Mouse (Mus musculus): ENCODE data around the gene Nup88. TPM values are rescaled to one million over a fixed set of nuclear protein-coding genes. Genes with fewer than 3 reads are reported as not detected.

The Nup88 gene
- polyA plus RNA-seq, 1 experiment, result 95.9 TPM

- DNase-seq (ENCODE audit: low read depth), result no peak
- TF ChIP-seq POLR2A (IDR thresholded peaks at IDR 0.05; ENCODE audit: borderline replicate concordance, extremely low read depth, insufficient read depth, insufficient read length, poor library complexity, severe bottlenecking) (no peak), CTCF (IDR thresholded peaks at IDR 0.05; ENCODE audit: borderline replicate concordance, extremely low read depth, insufficient read depth, insufficient read length) (no peak)
Observed at GRCm38 (mm10) chr11:70964222-70964907, 5.4 kb downstream of the Nup88 start.

- TF ChIP-seq POLR2A (IDR thresholded peaks at IDR 0.05; ENCODE audit: borderline replicate concordance, extremely low read depth, insufficient read depth, insufficient read length, poor library complexity, severe bottlenecking), result no peak
- no peak for TF ChIP-seq CTCF (IDR thresholded peaks at IDR 0.05; ENCODE audit: borderline replicate concordance, extremely low read depth, insufficient read depth, insufficient read length)
- no peak for DNase-seq (ENCODE audit: low read depth)
Observed at GRCm38 (mm10) chr11:70960786-70961554, 8.8 kb downstream of the Nup88 start.

- TF ChIP-seq POLR2A (IDR thresholded peaks at IDR 0.05; ENCODE audit: borderline replicate concordance, extremely low read depth, insufficient read depth, insufficient read length, poor library complexity, severe bottlenecking) (no peak), CTCF (IDR thresholded peaks at IDR 0.05; ENCODE audit: borderline replicate concordance, extremely low read depth, insufficient read depth, insufficient read length) (no peak)
- no peak for DNase-seq (ENCODE audit: low read depth)
Observed at GRCm38 (mm10) chr11:70954711-70955110, 15.1 kb downstream of the Nup88 start.

GRCm38 (mm10) chr11:70944935-70945817 lies 24.6 kb downstream of the Nup88 start:
- TF ChIP-seq POLR2A (IDR thresholded peaks at IDR 0.05; ENCODE audit: borderline replicate concordance, extremely low read depth, insufficient read depth, insufficient read length, poor library complexity, severe bottlenecking) (no peak), CTCF (IDR thresholded peaks at IDR 0.05; ENCODE audit: borderline replicate concordance, extremely low read depth, insufficient read depth, insufficient read length) (no peak)

GRCm38 (mm10) chr11:70943651-70944050 lies 26.1 kb downstream of the Nup88 start:
- no peak for TF ChIP-seq CTCF (IDR thresholded peaks at IDR 0.05; ENCODE audit: borderline replicate concordance, extremely low read depth, insufficient read depth, insufficient read length)
- TF ChIP-seq POLR2A (IDR thresholded peaks at IDR 0.05; ENCODE audit: borderline replicate concordance, extremely low read depth, insufficient read depth, insufficient read length, poor library complexity, severe bottlenecking), result no peak
- no peak for DNase-seq (ENCODE audit: low read depth)

More at GRCm38 (mm10) chr11:70944935-70945817, 24.6 kb downstream of the Nup88 start:
- no peak for DNase-seq (ENCODE audit: low read depth)

- TF ChIP-seq CTCF (IDR thresholded peaks at IDR 0.05; ENCODE audit: borderline replicate concordance, extremely low read depth, insufficient read depth, insufficient read length) (no peak), POLR2A (IDR thresholded peaks at IDR 0.05; ENCODE audit: borderline replicate concordance, extremely low read depth, insufficient read depth, insufficient read length, poor library complexity, severe bottlenecking) (no peak)
- DNase-seq (ENCODE audit: low read depth), result no peak
Observed at GRCm38 (mm10) chr11:70942596-70942995, 27.2 kb downstream of the Nup88 start.

- no peak for DNase-seq (ENCODE audit: low read depth)
- TF ChIP-seq CTCF (IDR thresholded peaks at IDR 0.05; ENCODE audit: borderline replicate concordance, extremely low read depth, insufficient read depth, insufficient read length), result no peak
- no peak for TF ChIP-seq POLR2A (IDR thresholded peaks at IDR 0.05; ENCODE audit: borderline replicate concordance, extremely low read depth, insufficient read depth, insufficient read length, poor library complexity, severe bottlenecking)
Observed at GRCm38 (mm10) chr11:70935316-70935715, 34.5 kb downstream of the Nup88 start.

- no peak for TF ChIP-seq CTCF (IDR thresholded peaks at IDR 0.05; ENCODE audit: borderline replicate concordance, extremely low read depth, insufficient read depth, insufficient read length)
- no peak for TF ChIP-seq POLR2A (IDR thresholded peaks at IDR 0.05; ENCODE audit: borderline replicate concordance, extremely low read depth, insufficient read depth, insufficient read length, poor library complexity, severe bottlenecking)
- no peak for DNase-seq (ENCODE audit: low read depth)
Observed at GRCm38 (mm10) chr11:70931461-70931860, 38.3 kb downstream of the Nup88 start.

GRCm38 (mm10) chr11:70919524-70919923 lies 50.2 kb downstream of the Nup88 start:
- TF ChIP-seq POLR2A (IDR thresholded peaks at IDR 0.05; ENCODE audit: borderline replicate concordance, extremely low read depth, insufficient read depth, insufficient read length, poor library complexity, severe bottlenecking) (no peak), CTCF (IDR thresholded peaks at IDR 0.05; ENCODE audit: borderline replicate concordance, extremely low read depth, insufficient read depth, insufficient read length) (no peak)
- no peak for DNase-seq (ENCODE audit: low read depth)

GRCm38 (mm10) chr11:70917896-70918295 lies 51.9 kb downstream of the Nup88 start:
- DNase-seq (ENCODE audit: low read depth), result peak; percentile 8
- TF ChIP-seq POLR2A (IDR thresholded peaks at IDR 0.05; ENCODE audit: borderline replicate concordance, extremely low read depth, insufficient read depth, insufficient read length, poor library complexity, severe bottlenecking) (no peak), CTCF (IDR thresholded peaks at IDR 0.05; ENCODE audit: borderline replicate concordance, extremely low read depth, insufficient read depth, insufficient read length) (no peak)

GRCm38 (mm10) chr11:70911920-70912319 lies 57.9 kb downstream of the Nup88 start:
- DNase-seq (ENCODE audit: low read depth), result no peak
- TF ChIP-seq CTCF (IDR thresholded peaks at IDR 0.05; ENCODE audit: borderline replicate concordance, extremely low read depth, insufficient read depth, insufficient read length) (no peak), POLR2A (IDR thresholded peaks at IDR 0.05; ENCODE audit: borderline replicate concordance, extremely low read depth, insufficient read depth, insufficient read length, poor library complexity, severe bottlenecking) (no peak)
